Mouse (Mus musculus): ENCODE measurements at regions not wholly inside any gene's neighbourhood (a gene's known extent, or its start where the extent isn't known, plus 50 kb on each side); places are given as distances from the start of the nearest gene placed in this dataset.
A peak's percentile ranks its signal among the peaks of the same experiment; 100 is the strongest.

- no peak overlapping the region for H3K4me3 ChIP-seq
- H3K9me3 ChIP-seq (replicated peaks): no peaks in the 10 kb centered on the region
- no peak for DNase-seq (ENCODE audit: low spot score)
- H3K36me3 ChIP-seq: no peaks in the 10 kb centered on the region
- no peak overlapping the region for H3K27ac ChIP-seq (replicated peaks)
- WGBS: 91% methylated on average over 4 of the region's 4 CpGs
- no peaks in the 10 kb centered on the region for H3K27me3 ChIP-seq (ENCODE audit: low read depth, poor library complexity, severe bottlenecking)
- no peaks in the 10 kb centered on the region for H3K4me1 ChIP-seq
Measured at GRCm38 (mm10) chr10:56453578-56454069, 76.5 kb downstream of the Gja1 start.

DNA sequence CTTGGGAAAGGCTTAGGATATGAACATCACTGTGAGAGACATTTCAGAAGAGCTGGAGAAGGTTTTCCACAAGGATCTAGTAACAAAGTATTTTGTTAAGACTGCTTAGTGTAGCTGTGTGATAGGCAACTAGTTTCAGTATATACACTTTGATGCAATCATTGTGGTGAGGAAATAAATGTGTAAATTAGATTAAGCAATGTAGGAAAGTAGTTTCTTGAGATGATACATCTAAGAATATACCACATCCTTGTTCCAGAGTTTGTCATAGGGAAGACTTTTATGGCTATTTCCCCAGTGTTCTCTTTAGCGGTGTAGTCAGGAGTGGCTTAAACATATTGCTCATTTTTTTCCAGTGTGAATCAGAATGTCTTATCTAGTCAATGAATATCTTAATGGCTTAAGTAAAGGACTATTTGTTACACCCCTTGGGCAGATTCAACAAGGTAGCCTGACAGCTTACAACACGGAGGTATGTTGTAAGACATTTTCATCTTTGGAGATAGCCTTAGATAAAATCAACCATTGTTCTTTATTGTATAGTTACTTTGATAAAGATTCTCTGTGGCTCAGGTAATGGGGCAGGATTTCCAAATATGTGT lies 78.8 kb downstream of the Gja1 start:
- H3K4me3 ChIP-seq: no peak overlapping the region
- no peak for DNase-seq (ENCODE audit: low spot score)
- H3K27me3 ChIP-seq (ENCODE audit: low read depth, poor library complexity, severe bottlenecking): no peaks in the 10 kb centered on the region
- no peaks in the 10 kb centered on the region for H3K4me1 ChIP-seq
- peaks cover 4% of the 10 kb centered on the region; the same call in 1 of the 2 replicates for H3K9me3 ChIP-seq (replicated peaks)
- H3K36me3 ChIP-seq: no peaks in the 10 kb centered on the region
- no peak overlapping the region for H3K27ac ChIP-seq (replicated peaks)
- WGBS: 93% methylated on average over 2 of the region's 2 CpGs

DNA sequence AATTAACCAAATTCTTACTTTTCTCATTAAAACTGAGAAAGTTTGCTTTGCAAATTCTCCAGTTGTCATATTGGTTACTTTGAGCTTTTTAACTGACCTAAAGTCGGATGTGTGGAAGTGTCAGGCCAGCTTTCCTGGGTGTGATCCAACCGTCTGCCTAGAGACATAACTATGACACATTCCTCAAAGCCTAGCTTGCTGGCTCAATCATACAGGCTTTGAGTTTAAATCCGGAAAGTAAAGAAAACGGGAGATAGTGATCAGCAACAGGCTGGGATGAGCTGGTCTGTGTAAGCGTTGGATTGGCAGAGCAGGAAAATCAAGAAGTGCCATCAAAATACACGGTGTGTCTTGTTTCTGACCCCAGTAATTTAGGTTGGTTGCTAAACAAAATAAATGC lies 91.4 kb downstream of the Gja1 start:
- H3K27ac ChIP-seq (replicated peaks): peak overlapping the region; percentile 4; the same call in 1 of the 2 replicates
- 61% methylated on average over 6 of the region's 6 CpGs for WGBS

GRCm38 (mm10) chr10:56468993-56469712 lies 92.0 kb downstream of the Gja1 start:
- H3K36me3 ChIP-seq: no peaks in the 10 kb centered on the region
- H3K4me3 ChIP-seq: no peak overlapping the region
- no peaks in the 10 kb centered on the region for H3K4me1 ChIP-seq
- H3K9me3 ChIP-seq (replicated peaks): no peaks in the 10 kb centered on the region
- peak; percentile 53 for DNase-seq (ENCODE audit: low spot score)
- 54% methylated on average over 15 of the region's 15 CpGs for WGBS
- peak overlapping the region; percentile 4; the same call in 1 of the 2 replicates for H3K27ac ChIP-seq (replicated peaks)
- H3K27me3 ChIP-seq (ENCODE audit: low read depth, poor library complexity, severe bottlenecking): no peaks in the 10 kb centered on the region

More for the DNA sequence above, 91.4 kb downstream of the Gja1 start:
- Histone ChIP-seq H3K4me1 (no peaks in the 10 kb centered on the region), H3K36me3 (no peaks in the 10 kb centered on the region), H3K27me3 (ENCODE audit: low read depth, poor library complexity, severe bottlenecking) (no peaks in the 10 kb centered on the region), H3K4me3 (no peak overlapping the region), H3K9me3 (replicated peaks) (no peaks in the 10 kb centered on the region)
- no peak for DNase-seq (ENCODE audit: low spot score)

GRCm38 (mm10) chr10:56469895-56470294 lies 92.8 kb downstream of the Gja1 start:
- no peaks in the 10 kb centered on the region for H3K27me3 ChIP-seq (ENCODE audit: low read depth, poor library complexity, severe bottlenecking)
- 83% methylated on average over 3 of the region's 3 CpGs for whole genome bisulfite sequencing
- no peak overlapping the region for H3K4me3 ChIP-seq
- H3K4me1 ChIP-seq: no peaks in the 10 kb centered on the region
- no peak for DNase-seq (ENCODE audit: low spot score)
- H3K36me3 ChIP-seq: no peaks in the 10 kb centered on the region
- H3K27ac ChIP-seq (replicated peaks): no peak overlapping the region
- no peaks in the 10 kb centered on the region for H3K9me3 ChIP-seq (replicated peaks)

GRCm38 (mm10) chr10:56474951-56475350 lies 97.8 kb downstream of the Gja1 start:
- Histone ChIP-seq H3K27me3 (ENCODE audit: low read depth, poor library complexity, severe bottlenecking) (no peaks in the 10 kb centered on the region), H3K27ac (replicated peaks) (no peak overlapping the region), H3K4me1 (no peaks in the 10 kb centered on the region), H3K4me3 (no peak overlapping the region), H3K9me3 (replicated peaks) (no peaks in the 10 kb centered on the region), H3K36me3 (no peaks in the 10 kb centered on the region)
- whole genome bisulfite sequencing: 82% methylated on average over 6 of the region's 6 CpGs
- DNase-seq (ENCODE audit: low spot score): no peak

DNA sequence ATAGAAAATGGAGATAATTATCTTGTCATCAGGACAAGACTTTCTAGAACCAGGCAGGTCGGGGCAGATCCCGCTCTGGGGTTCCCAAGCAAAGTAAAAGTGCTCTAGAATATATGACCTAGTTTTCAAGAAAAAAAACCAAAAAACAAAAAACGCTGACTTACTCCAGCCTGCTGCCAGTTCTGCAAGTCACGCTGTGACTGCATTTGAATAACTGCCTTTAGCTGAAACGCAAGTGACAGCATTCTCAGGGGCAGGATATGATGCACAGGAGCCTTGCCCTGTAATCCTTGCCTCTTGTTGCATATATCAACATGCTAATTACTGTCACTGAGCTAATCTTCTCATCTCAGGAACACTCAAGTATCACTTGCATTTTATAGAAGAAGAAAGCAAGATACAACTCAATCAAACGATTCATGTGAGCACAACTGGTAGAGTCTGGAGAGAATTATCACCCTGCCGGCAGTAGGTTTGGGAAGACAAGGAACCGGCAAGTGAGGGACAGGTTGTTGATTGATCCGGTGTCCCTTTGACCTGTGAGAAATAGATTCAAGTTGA lies 105.1 kb downstream of the Gja1 start:
- Histone ChIP-seq H3K36me3 (no peaks in the 10 kb centered on the region), H3K9me3 (replicated peaks) (no peaks in the 10 kb centered on the region), H3K27ac (replicated peaks) (no peak overlapping the region), H3K4me1 (no peaks in the 10 kb centered on the region), H3K27me3 (ENCODE audit: low read depth, poor library complexity, severe bottlenecking) (no peaks in the 10 kb centered on the region), H3K4me3 (no peak overlapping the region)
- no peak for DNase-seq (ENCODE audit: low spot score)
- WGBS: 72% methylated on average over 9 of the region's 9 CpGs

- H3K27me3 ChIP-seq (ENCODE audit: low read depth, poor library complexity, severe bottlenecking): no peaks in the 10 kb centered on the region
- no peaks in the 10 kb centered on the region for H3K36me3 ChIP-seq
- no peaks in the 10 kb centered on the region for H3K4me1 ChIP-seq
- 95% methylated on average over 8 of the region's 8 CpGs for WGBS
- DNase-seq (ENCODE audit: low spot score): no peak
- no peak overlapping the region for H3K4me3 ChIP-seq
- H3K9me3 ChIP-seq (replicated peaks): no peaks in the 10 kb centered on the region
- H3K27ac ChIP-seq (replicated peaks): no peak overlapping the region
Measured at GRCm38 (mm10) chr10:56484931-56485330, 107.8 kb downstream of the Gja1 start.

DNA sequence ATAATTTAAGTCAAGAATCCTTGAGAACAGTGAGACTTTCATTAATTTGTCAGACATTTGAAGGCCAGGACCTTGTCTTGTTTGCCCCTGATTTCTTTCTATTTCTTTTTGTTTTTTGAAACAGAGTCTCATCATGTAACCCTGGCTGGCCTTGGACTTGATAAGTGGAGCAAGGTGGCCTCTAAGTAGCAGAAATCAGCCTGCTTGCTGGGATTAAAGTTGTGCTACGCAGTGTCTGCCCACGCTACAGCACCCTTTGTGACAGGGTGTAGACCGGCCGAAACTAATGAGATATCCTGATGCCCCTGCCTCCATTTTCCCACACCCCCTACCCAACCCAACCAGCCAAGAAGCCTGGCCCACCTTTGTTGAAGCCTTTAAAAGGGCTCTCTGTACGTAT lies 108.6 kb downstream of the Gja1 start:
- Histone ChIP-seq H3K4me3 (no peak overlapping the region), H3K4me1 (no peaks in the 10 kb centered on the region), H3K9me3 (replicated peaks) (no peaks in the 10 kb centered on the region), H3K27me3 (ENCODE audit: low read depth, poor library complexity, severe bottlenecking) (no peaks in the 10 kb centered on the region), H3K36me3 (no peaks in the 10 kb centered on the region), H3K27ac (replicated peaks) (no peak overlapping the region)
- no peak for DNase-seq (ENCODE audit: low spot score)
- WGBS: 92% methylated on average over 5 of the region's 5 CpGs

GRCm38 (mm10) chr10:56486584-56486983 lies 109.5 kb downstream of the Gja1 start:
- WGBS: 71% methylated on average over 6 of the region's 6 CpGs
- no peak for DNase-seq (ENCODE audit: low spot score)
- Histone ChIP-seq H3K27me3 (ENCODE audit: low read depth, poor library complexity, severe bottlenecking) (no peaks in the 10 kb centered on the region), H3K27ac (replicated peaks) (no peak overlapping the region), H3K4me1 (no peaks in the 10 kb centered on the region), H3K4me3 (no peak overlapping the region), H3K36me3 (no peaks in the 10 kb centered on the region), H3K9me3 (replicated peaks) (no peaks in the 10 kb centered on the region)

GRCm38 (mm10) chr10:56493461-56493860 lies 116.3 kb downstream of the Gja1 start:
- Histone ChIP-seq H3K27ac (replicated peaks) (no peak overlapping the region), H3K9me3 (replicated peaks) (no peaks in the 10 kb centered on the region), H3K27me3 (ENCODE audit: low read depth, poor library complexity, severe bottlenecking) (no peaks in the 10 kb centered on the region), H3K4me3 (no peak overlapping the region), H3K36me3 (no peaks in the 10 kb centered on the region), H3K4me1 (no peaks in the 10 kb centered on the region)
- DNase-seq (ENCODE audit: low spot score): no peak
- 64% methylated on average over 1 of the region's 1 CpGs for WGBS

GRCm38 (mm10) chr10:56495352-56495751 lies 118.2 kb downstream of the Gja1 start:
- no peak for DNase-seq (ENCODE audit: low spot score)
- Histone ChIP-seq H3K27me3 (ENCODE audit: low read depth, poor library complexity, severe bottlenecking) (no peaks in the 10 kb centered on the region), H3K4me1 (no peaks in the 10 kb centered on the region), H3K9me3 (replicated peaks) (no peaks in the 10 kb centered on the region), H3K36me3 (no peaks in the 10 kb centered on the region), H3K27ac (replicated peaks) (no peak overlapping the region), H3K4me3 (no peak overlapping the region)
- WGBS: 89% methylated on average over 4 of the region's 4 CpGs

GRCm38 (mm10) chr10:56519041-56519440 lies 141.9 kb downstream of the Gja1 start:
- no peak overlapping the region for H3K4me3 ChIP-seq
- no peak for DNase-seq (ENCODE audit: low spot score)
- no peaks in the 10 kb centered on the region for H3K4me1 ChIP-seq
- H3K36me3 ChIP-seq: no peaks in the 10 kb centered on the region
- no peaks in the 10 kb centered on the region for H3K9me3 ChIP-seq (replicated peaks)
- no peaks in the 10 kb centered on the region for H3K27me3 ChIP-seq (ENCODE audit: low read depth, poor library complexity, severe bottlenecking)
- no peak overlapping the region for H3K27ac ChIP-seq (replicated peaks)
- WGBS: 84% methylated on average over 1 of the region's 1 CpGs
